Mouse (Mus musculus) MEL (cell line): ENCODE measurements at regions not wholly inside any gene's neighbourhood (a gene's known extent, or its start where the extent isn't known, plus 50 kb on each side); places are given as distances from the start of the nearest gene placed in this dataset.

ENCODE experiments used
- DNase-seq: peaks from one replicate; pipeline ENCODE4 v3.0.0; 2011; ENCODE audit warnings: low read depth, low spot score
- H3K27ac ChIP-seq: 2 replicates; pipeline ENCODE4 v1.5.1; 2012; ENCODE audit warnings: low read depth, mild to moderate bottlenecking, control low read depth, low read length, moderate library complexity; ENCODE audit not compliant: control insufficient read depth
- H3K27me3 ChIP-seq, 2 experiments: fragments of 150-350 bp in 1 of 2; sonication (generic) in 1 of 2; 2 replicates each; pipeline ENCODE4 v1.6.1; 2012; ENCODE audit warnings: low read length in 2 of 2, mild to moderate bottlenecking in 2 of 2, improper control_type of control experiment in 1 of 2, moderate library complexity in 1 of 2; ENCODE audit not compliant: insufficient read depth in 2 of 2, control insufficient read depth in 1 of 2
- H3K36me3 ChIP-seq, 2 experiments: 2 replicates each; pipeline ENCODE4 v1.6.1; 2012 to 2014; ENCODE audit warnings: low read length in 2 of 2, improper control_type of control experiment in 1 of 2, inconsistent platforms in 1 of 2, mild to moderate bottlenecking in 1 of 2; ENCODE audit not compliant: insufficient read depth in 2 of 2, control insufficient read depth in 1 of 2
- H3K4me1 ChIP-seq, 2 experiments: fragments of 150-350 bp in 1 of 2; sonication (generic) in 1 of 2; 2 replicates each; pipeline ENCODE4 v1.6.1; 2012; ENCODE audit warnings: low read length in 2 of 2, improper control_type of control experiment in 1 of 2, mild to moderate bottlenecking in 1 of 2; ENCODE audit not compliant: insufficient read depth in 2 of 2, control insufficient read depth in 1 of 2
- H3K4me3 ChIP-seq, 2 experiments: fragments of 150-350 bp in 1 of 2; sonication (generic) in 1 of 2; 2 replicates each; pipeline ENCODE4 v1.5.1; 2012; ENCODE audit warnings: low read depth in 2 of 2, low read length in 2 of 2, mild to moderate bottlenecking in 2 of 2, moderate library complexity in 2 of 2, control low read depth in 1 of 2, improper control_type of control experiment in 1 of 2; ENCODE audit not compliant: control insufficient read depth in 1 of 2, insufficient read depth in 1 of 2
- H3K79me2 ChIP-seq: 2 replicates; pipeline ENCODE4 v1.6.1; 2012; ENCODE audit warnings: mild to moderate bottlenecking, low read length, moderate library complexity; ENCODE audit not compliant: control insufficient read depth, poor library complexity, insufficient read depth
- H3K9ac ChIP-seq: 2 replicates; pipeline ENCODE4 v1.6.1; 2012; ENCODE audit warnings: low read depth, mild to moderate bottlenecking, control low read depth, low read length, moderate library complexity; ENCODE audit not compliant: control insufficient read depth, poor library complexity, severe bottlenecking
- H3K9me3 ChIP-seq: fragments of 150-350 bp; sonication (generic); replicated peaks from 2 replicates; pipeline ENCODE4 v1.6.1; 2012; ENCODE audit warnings: mild to moderate bottlenecking, low read length, improper control_type of control experiment, moderate library complexity; ENCODE audit not compliant: insufficient read depth
- BHLHE40 ChIP-seq: IDR thresholded peaks from 2 replicates; pipeline ENCODE4 v1.6.1; 2012; ENCODE audit warnings: low read depth, mild to moderate bottlenecking, inconsistent platforms, low read length, improper control_type of control experiment, borderline replicate concordance
- CHD1 ChIP-seq: IDR thresholded peaks from 2 replicates; pipeline ENCODE4 v1.6.1; 2012; ENCODE audit warnings: low read depth, mild to moderate bottlenecking, inconsistent platforms, low read length, improper control_type of control experiment
- ETS1 ChIP-seq: IDR thresholded peaks from 2 replicates; pipeline ENCODE4 v1.6.1; 2012; ENCODE audit warnings: low read depth, mild to moderate bottlenecking, inconsistent platforms, low read length, improper control_type of control experiment, moderate library complexity
- MAX ChIP-seq: IDR thresholded peaks from 2 replicates; pipeline ENCODE4 v1.6.1; 2011; ENCODE audit warnings: low read length, improper control_type of control experiment
- MEF2A ChIP-seq: IDR thresholded peaks from 2 replicates; pipeline ENCODE4 v1.6.1; 2014; ENCODE audit warnings: low read depth, mild to moderate bottlenecking, inconsistent platforms, low read length, improper control_type of control experiment; ENCODE audit not compliant: poor library complexity, insufficient replicate concordance, severe bottlenecking; ENCODE audit errors: extremely low read depth
- MYB ChIP-seq: IDR thresholded peaks from 2 replicates; pipeline ENCODE4 v1.6.1; 2011; ENCODE audit warnings: mild to moderate bottlenecking, low read depth, low read length, improper control_type of control experiment
- NRF1 ChIP-seq: IDR thresholded peaks from 2 replicates; pipeline ENCODE4 v1.6.1; 2014; ENCODE audit warnings: low read depth, mild to moderate bottlenecking, inconsistent platforms, low read length, improper control_type of control experiment, moderate library complexity; ENCODE audit not compliant: poor library complexity, insufficient read depth, severe bottlenecking
- SIN3A ChIP-seq: IDR thresholded peaks from 2 replicates; pipeline ENCODE4 v1.6.1; 2012; ENCODE audit warnings: low read length, improper control_type of control experiment, inconsistent platforms
- SMC3 ChIP-seq: IDR thresholded peaks from 2 replicates; pipeline ENCODE4 v1.6.1; 2011; ENCODE audit warnings: low read depth, low read length, improper control_type of control experiment
- TAL1 ChIP-seq: IDR thresholded peaks from 2 replicates; pipeline ENCODE4 v1.6.1; 2012; ENCODE audit warnings: mild to moderate bottlenecking, inconsistent platforms, low read length, moderate library complexity, mixed read lengths
- TBP ChIP-seq: IDR thresholded peaks from 2 replicates; pipeline ENCODE4 v1.8.0; 2011; ENCODE audit warnings: low read depth, low read length, improper control_type of control experiment
- UBTF ChIP-seq: IDR thresholded peaks from 2 replicates; pipeline ENCODE4 v1.6.1; 2012; ENCODE audit warnings: low read depth, mild to moderate bottlenecking, inconsistent platforms, low read length, improper control_type of control experiment, moderate library complexity, borderline replicate concordance; ENCODE audit not compliant: insufficient read depth
- ZC3H11A ChIP-seq: IDR thresholded peaks from 2 replicates; pipeline ENCODE4 v1.6.1; 2012; ENCODE audit warnings: low read depth, mild to moderate bottlenecking, inconsistent platforms, low read length, improper control_type of control experiment
- ZKSCAN1 ChIP-seq: IDR thresholded peaks from 2 replicates; pipeline ENCODE4 v1.6.1; 2012; ENCODE audit warnings: low read depth, mild to moderate bottlenecking, inconsistent platforms, low read length, improper control_type of control experiment, moderate library complexity

GRCm38 (mm10) chr2:81431411-81431810 lies 621.6 kb upstream of the Zfp804a start:
- Histone ChIP-seq H3K9me3 (no peaks in the 10 kb centered on the region), H3K4me1 (no peaks in the 10 kb centered on the region), H3K9ac (no peak overlapping the region), H3K4me3 (no peak overlapping the region), H3K79me2 (no peaks in the 10 kb centered on the region), H3K27me3 (no peaks in the 10 kb centered on the region), H3K36me3 (no peaks in the 10 kb centered on the region), H3K27ac (no peak overlapping the region)
- DNase-seq, result no peak
- TF ChIP-seq SMC3 (no peak), ZC3H11A (no peak), TAL1 (no peak)

GRCm38 (mm10) chr2:81439082-81439481 lies 613.9 kb upstream of the Zfp804a start:
- Histone ChIP-seq H3K79me2 (no peaks in the 10 kb centered on the region), H3K27me3 (no peaks in the 10 kb centered on the region)
- TF ChIP-seq MYB, result no peak
- no peak for TF ChIP-seq CHD1
- no peak for TF ChIP-seq ZKSCAN1
- TF ChIP-seq UBTF, result no peak
- no peak for TF ChIP-seq NRF1
- no peak for TF ChIP-seq TBP
- TF ChIP-seq MEF2A, result no peak
- TF ChIP-seq, all 39 proteins: peak for 0
- Histone ChIP-seq H3K9me3 (no peaks in the 10 kb centered on the region), H3K9ac (no peak overlapping the region), H3K36me3 (no peaks in the 10 kb centered on the region), H3K4me3 (no peak overlapping the region), H3K27ac (no peak overlapping the region), H3K4me1 (no peaks in the 10 kb centered on the region)
- no peak for DNase-seq

- no peak for DNase-seq
- Histone ChIP-seq H3K4me1 (no peaks in the 10 kb centered on the region), H3K36me3 (no peaks in the 10 kb centered on the region), H3K9ac (no peak overlapping the region), H3K9me3 (no peaks in the 10 kb centered on the region), H3K27ac (no peak overlapping the region), H3K4me3 (no peak overlapping the region), H3K27me3 (no peaks in the 10 kb centered on the region), H3K79me2 (no peaks in the 10 kb centered on the region)
- TF ChIP-seq BHLHE40 (no peak), MAX (no peak), ZKSCAN1 (no peak), SIN3A (no peak), ETS1 (no peak)
These were observed 612.1 kb upstream of the Zfp804a start for GRCm38 (mm10) chr2:81440929-81441328.
